ENCODE assay signal across 21 mouse cellular contexts in the genomic region with DNA sequence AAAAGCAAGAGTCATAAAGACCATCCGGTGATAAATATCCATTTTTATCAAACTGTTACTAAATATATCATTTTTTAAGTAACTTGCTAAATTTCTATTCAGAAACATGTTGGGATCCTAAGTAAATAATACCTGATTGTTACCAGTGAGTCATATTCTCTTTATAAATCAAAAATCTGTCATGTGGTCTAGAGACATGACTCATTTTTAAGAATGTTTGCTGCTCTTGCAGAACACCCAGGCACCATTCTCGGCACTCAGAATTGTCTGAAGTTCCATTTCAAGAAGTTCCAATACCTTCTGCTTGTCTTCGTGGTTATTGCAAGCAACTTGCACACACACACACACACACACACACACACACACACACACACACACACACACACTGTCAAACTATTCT.
DNase-seq lines count a peak whose midpoint lies in the region; ATAC-seq and TF ChIP-seq lines count a peak whose summit lies in the region.
"Had no signal": no experiment of that assay in that cellular context is flagged by ENCODE, and none has a peak within 500 bp of the region (broad histone marks: within the 10 kb centered on the region; RNA-seq: fewer than 3 reads in every experiment).

No protein-coding gene starts in this region.

- H3K36me3 ChIP-seq in C2C12 (ENCODE audit: control insufficient read depth, insufficient read depth): no peaks in the 10 kb centered on the region
- H3K36me3 ChIP-seq in myocyte (ENCODE audit: control insufficient read depth, insufficient read depth): no peaks in the 10 kb centered on the region
- H3K36me3 ChIP-seq in forebrain, embryonic 11.5 days (ENCODE audit: control insufficient read depth, insufficient read depth, low read length): no peaks in the 10 kb centered on the region
- no peaks in the 10 kb centered on the region for H3K36me3 ChIP-seq in kidney, embryonic 14.5 days (ENCODE audit: control insufficient read depth, insufficient read depth, low read length)
- H3K36me3 ChIP-seq: embryonic facial prominence, embryonic 10.5 days; embryonic facial prominence, embryonic 12.5 days; forebrain, embryonic 12.5 days had no signal

- no peaks in the 10 kb centered on the region for H3K4me1 ChIP-seq in forebrain, embryonic 11.5 days (replicated peaks; ENCODE audit: control insufficient read depth, insufficient read depth, low read length)
- no peaks in the 10 kb centered on the region for H3K4me1 ChIP-seq in kidney, embryonic 14.5 days (ENCODE audit: control insufficient read depth, insufficient read depth, low read length)
- H3K4me1 ChIP-seq: embryonic facial prominence, embryonic 10.5 days; embryonic facial prominence, embryonic 12.5 days; forebrain, embryonic 12.5 days had no signal

- H3K4me3 ChIP-seq in C2C12 (ENCODE audit: insufficient read depth, poor library complexity, severe bottlenecking) (no peak overlapping the region), myocyte (no peak overlapping the region)
- H3K4me3 ChIP-seq in forebrain, embryonic 11.5 days (ENCODE audit: low read depth, low read length): no peak overlapping the region
- H3K4me3 ChIP-seq in kidney, embryonic 14.5 days (ENCODE audit: low read length): no peak overlapping the region
- H3K4me3 ChIP-seq: embryonic facial prominence, embryonic 10.5 days; embryonic facial prominence, embryonic 12.5 days; forebrain, embryonic 12.5 days had no signal

- no peak overlapping the region for H3K27ac ChIP-seq in forebrain, embryonic 11.5 days (ENCODE audit: low read depth, low read length)
- H3K27ac ChIP-seq in kidney, embryonic 14.5 days (ENCODE audit: low read depth, low read length): no peak overlapping the region
- H3K27ac ChIP-seq: embryonic facial prominence, embryonic 10.5 days; embryonic facial prominence, embryonic 12.5 days; forebrain, embryonic 12.5 days had no signal

- TF ChIP-seq CTCF in C2C12 (IDR thresholded peaks at IDR 0.05; ENCODE audit: control insufficient read depth, insufficient read depth, insufficient read length): no peak

- TF ChIP-seq POLR2A in myocyte (IDR thresholded peaks at IDR 0.05; ENCODE audit: insufficient read length, low read depth): no peak

- H3K4me2 ChIP-seq in myocyte (ENCODE audit: low read depth): no peak overlapping the region
- no peak overlapping the region for H3K4me2 ChIP-seq in forebrain, embryonic 11.5 days (ENCODE audit: low read depth, low read length, severe bottlenecking)
- no peak overlapping the region for H3K4me2 ChIP-seq in kidney, embryonic 14.5 days (replicated peaks; ENCODE audit: low read depth, low read length)
- H3K4me2 ChIP-seq: embryonic facial prominence, embryonic 12.5 days; forebrain, embryonic 12.5 days had no signal

- peak; percentile 3 for DNase-seq in 3134 (ENCODE audit: extremely low read depth, insufficient read length, low spot score)
- peak; percentile 62 for DNase-seq in NIH3T3 (ENCODE audit: low read depth)
- DNase-seq in spleen, adult 18-20 months: no peak
- no peak for DNase-seq in forebrain, embryonic 11.5 days (ENCODE audit: low spot score)
- DNase-seq: adrenal gland, adult 2 months; adrenal gland, postnatal 10 days; adrenal gland, postnatal 25 days; B cell, adult 2 months; cerebellum, adult 11 months; cerebellum, adult 18-20 months; cerebellum, adult 8-10 months; cerebellum, adult 9-11 months; cerebellum, postnatal 14 days had no signal

- H3K79me2 ChIP-seq in C2C12 (ENCODE audit: control insufficient read depth, insufficient read depth) (no peaks in the 10 kb centered on the region), myocyte (ENCODE audit: control insufficient read depth, insufficient read depth) (no peaks in the 10 kb centered on the region)

- no peaks in the 10 kb centered on the region for H3K79me3 ChIP-seq in C2C12 (ENCODE audit: low read depth)

- 79% methylated on average over 3 of the region's 3 CpGs for WGBS in forebrain, embryonic 11.5 days
- WGBS in kidney, embryonic 14.5 days: 80% methylated on average over 3 of the region's 3 CpGs

- no peak overlapping the region for H3K9ac ChIP-seq in forebrain, embryonic 11.5 days (ENCODE audit: low read length)
- no peak overlapping the region for H3K9ac ChIP-seq in kidney, embryonic 14.5 days (ENCODE audit: low read depth, low read length)
- H3K9ac ChIP-seq: embryonic facial prominence, embryonic 12.5 days; forebrain, embryonic 12.5 days had no signal

- H3ac ChIP-seq in C2C12 (ENCODE audit: control insufficient read depth, insufficient read length, low read depth) (no peak overlapping the region), myocyte (ENCODE audit: control insufficient read depth, insufficient read length) (no peak overlapping the region)

- no peak for ATAC-seq in forebrain, embryonic 11.5 days (replicated peaks; ENCODE audit: low FRiP score)
- no peak for ATAC-seq in kidney, embryonic 14.5 days (ENCODE audit: low FRiP score, low TSS enrichment)
- ATAC-seq: forebrain, embryonic 14.5 days; forebrain, embryonic 16.5 days had no signal

- H3K27me3 ChIP-seq in C2C12 (ENCODE audit: control insufficient read depth, insufficient read depth, insufficient read length): no peaks in the 10 kb centered on the region
- H3K27me3 ChIP-seq in myocyte (ENCODE audit: control insufficient read depth, insufficient read depth, insufficient read length): no peaks in the 10 kb centered on the region
- no peaks in the 10 kb centered on the region for H3K27me3 ChIP-seq in forebrain, embryonic 11.5 days (ENCODE audit: control insufficient read depth, insufficient read depth, low read length)
- H3K27me3 ChIP-seq in kidney, embryonic 14.5 days (ENCODE audit: control insufficient read depth, insufficient read depth, low read length): no peaks in the 10 kb centered on the region
- H3K27me3 ChIP-seq: embryonic facial prominence, embryonic 12.5 days; forebrain, embryonic 12.5 days had no signal

- H3K9me3 ChIP-seq in forebrain, embryonic 11.5 days (ENCODE audit: control insufficient read depth, low read length): no peaks in the 10 kb centered on the region
- H3K9me3 ChIP-seq in kidney, embryonic 14.5 days (ENCODE audit: control insufficient read depth, low read length): no peaks in the 10 kb centered on the region
- H3K9me3 ChIP-seq: embryonic facial prominence, embryonic 10.5 days; embryonic facial prominence, embryonic 12.5 days; forebrain, embryonic 12.5 days had no signal

TF ChIP-seq in C2C12, 6 proteins besides CTCF, POLR2A, EP300 and RAD21:
- TF ChIP-seq MYOG (IDR thresholded peaks at IDR 0.05; ENCODE audit: control insufficient read depth, extremely low read depth, insufficient read length) (no peak), CEBPB (IDR thresholded peaks at IDR 0.05; ENCODE audit: low read depth) (peak; percentile 62), FOSL1 (IDR thresholded peaks at IDR 0.05; ENCODE audit: insufficient read depth, low read length, poor library complexity, severe bottlenecking) (peak; percentile 71)

TF ChIP-seq in myocyte, 11 proteins besides CTCF, POLR2A, EP300 and RAD21:
- TF ChIP-seq SRF (IDR thresholded peaks at IDR 0.05; ENCODE audit: control insufficient read depth, insufficient read length, low read depth) (no peak), CEBPB (IDR thresholded peaks at IDR 0.05; ENCODE audit: insufficient read depth, poor library complexity, severe bottlenecking) (0 out of 2 replicates have a peak, but pooled peaks have one; percentile 11)

Comparison
In these comparisons a context has a peak if more than half of its experiments do, and no peak if none do; other contexts are left out.
1. DNase-seq: peak in 3134 (single experiment) and NIH3T3 (single experiment); none in spleen, adult 18-20 months (0 of 2) and forebrain, embryonic 11.5 days (single experiment).